Mouse (Mus musculus): Measurements from ENCODE around the gene Herc4. TPM values are rescaled to one million over a fixed set of nuclear protein-coding genes. Genes with fewer than 3 reads are reported as not detected.

Herc4 gene
- polyA plus RNA-seq, 1 experiment from 2014 or later = 34.7 TPM

DNA sequence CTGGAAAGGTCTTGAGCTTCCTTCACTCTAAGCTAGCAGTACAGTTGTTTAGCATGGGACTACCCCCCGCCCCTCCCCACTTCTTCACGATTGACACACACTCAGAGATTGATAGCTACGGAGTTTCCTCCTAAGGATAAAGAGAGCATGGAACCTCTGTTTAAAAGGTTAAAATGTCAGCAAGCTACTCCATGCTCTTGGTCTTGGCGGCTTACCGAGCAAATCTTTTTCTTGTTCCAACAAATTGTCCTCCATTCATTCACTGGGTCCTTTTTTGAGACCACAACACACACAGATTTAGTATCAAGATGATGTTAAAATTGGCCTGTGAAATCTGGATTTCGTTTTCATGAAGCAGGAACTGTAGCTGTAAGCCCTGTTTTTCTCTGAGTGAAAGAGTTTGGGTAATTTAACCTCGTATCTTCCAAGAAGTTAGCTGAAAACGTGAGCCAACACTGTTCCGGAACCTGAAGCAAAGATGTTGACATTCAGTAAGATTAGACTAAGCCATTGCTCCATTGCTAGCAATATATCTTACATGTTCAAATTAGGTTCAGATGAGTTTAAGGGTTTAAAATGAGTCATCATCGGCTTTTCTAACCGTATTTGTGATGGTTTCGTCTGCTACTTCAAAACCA is 693 bp upstream of the Herc4 start:
- Histone ChIP-seq H3K27me3 (ENCODE audit: control insufficient read depth, insufficient read depth, low read length) (no peaks in the 10 kb centered on the region), H3K27ac (replicated peaks; ENCODE audit: low read depth, low read length) (0 out of 2 replicates have a peak overlapping the region, but pooled peaks have one; percentile 45), H3K4me1 (ENCODE audit: control insufficient read depth, insufficient read depth, low read length) (peaks cover 22% of the 10 kb centered on the region), H3K4me2 (ENCODE audit: low read length) (peak overlapping the region; percentile 78), H3K36me3 (ENCODE audit: control insufficient read depth, insufficient read depth, low read length) (no peaks in the 10 kb centered on the region), H3K4me3 (replicated peaks; ENCODE audit: low read depth, low read length) (peak overlapping the region; percentile 90), H3K9ac (replicated peaks; ENCODE audit: low read length) (peak overlapping the region; percentile 82), H3K9me3 (ENCODE audit: control insufficient read depth, low read length) (no peaks in the 10 kb centered on the region)
- ATAC-seq (ENCODE audit: low FRiP score, low TSS enrichment) (no peak), DNase-seq (peak; percentile 27)
- 30% methylated on average over 12 of the region's 12 CpGs for WGBS

DNA sequence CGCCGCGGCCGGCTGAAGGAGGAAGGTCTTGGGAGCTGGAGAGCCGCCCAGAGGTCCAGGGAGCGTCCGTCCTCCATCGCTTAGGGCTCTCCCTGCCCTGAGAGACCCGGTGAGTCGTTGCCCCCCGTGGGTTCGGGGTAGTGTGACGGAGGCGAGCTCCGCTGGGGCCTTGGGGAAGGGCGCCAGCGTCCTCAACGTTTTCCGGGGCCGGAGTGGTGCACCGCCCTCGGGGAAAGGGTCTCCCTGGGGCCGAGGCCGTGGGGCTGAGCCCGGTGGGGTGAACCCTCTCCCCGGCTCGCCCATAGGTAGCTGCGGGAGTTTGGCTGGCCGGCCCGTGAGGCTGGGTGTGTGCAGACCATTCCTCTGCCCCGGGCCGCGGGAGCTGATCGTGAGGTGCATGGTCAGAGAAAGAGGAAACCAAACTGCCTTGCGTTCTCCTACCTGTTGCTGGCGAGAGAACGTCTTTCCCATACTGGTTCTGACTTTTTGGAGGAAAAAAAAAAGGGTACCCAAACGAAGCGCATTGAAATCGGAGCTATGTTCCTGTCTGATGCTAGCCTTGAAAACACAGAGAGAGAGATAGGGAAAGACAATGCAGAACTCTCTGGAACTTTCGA is 553 bp downstream of the Herc4 start:
- Histone ChIP-seq H3K27me3 (ENCODE audit: control insufficient read depth, insufficient read depth, low read length) (no peaks in the 10 kb centered on the region), H3K36me3 (ENCODE audit: control insufficient read depth, insufficient read depth, low read length) (no peaks in the 10 kb centered on the region), H3K27ac (replicated peaks; ENCODE audit: low read depth, low read length) (peak overlapping the region; percentile 94), H3K9ac (replicated peaks; ENCODE audit: low read length) (peak overlapping the region; percentile 82), H3K4me2 (ENCODE audit: low read length) (peak overlapping the region; percentile 78), H3K9me3 (ENCODE audit: control insufficient read depth, low read length) (no peaks in the 10 kb centered on the region), H3K4me3 (replicated peaks; ENCODE audit: low read depth, low read length) (peak overlapping the region; percentile 90), H3K4me1 (ENCODE audit: control insufficient read depth, insufficient read depth, low read length) (peaks cover 22% of the 10 kb centered on the region)
- WGBS = under 1% methylated on average over 41 of the region's 41 CpGs
- peak; percentile 82; the same call in 1 of the 2 replicates for ATAC-seq (ENCODE audit: low FRiP score, low TSS enrichment)
- DNase-seq = no peak

- Histone ChIP-seq H3K4me2 (ENCODE audit: low read length) (peak overlapping the region; percentile 78), H3K4me3 (replicated peaks; ENCODE audit: low read depth, low read length) (peak overlapping the region; percentile 90), H3K9ac (replicated peaks; ENCODE audit: low read length) (peak overlapping the region; percentile 82; the same call in 1 of the 2 replicates), H3K4me1 (ENCODE audit: control insufficient read depth, insufficient read depth, low read length) (peaks cover 22% of the 10 kb centered on the region), H3K9me3 (ENCODE audit: control insufficient read depth, low read length) (no peaks in the 10 kb centered on the region), H3K27ac (replicated peaks; ENCODE audit: low read depth, low read length) (no peak overlapping the region), H3K27me3 (ENCODE audit: control insufficient read depth, insufficient read depth, low read length) (no peaks in the 10 kb centered on the region), H3K36me3 (ENCODE audit: control insufficient read depth, insufficient read depth, low read length) (no peaks in the 10 kb centered on the region)
- WGBS = 15% methylated on average over 5 of the region's 5 CpGs
- ATAC-seq (ENCODE audit: low FRiP score, low TSS enrichment) = no peak
- DNase-seq = peak; percentile 42
Measured at GRCm38 (mm10) chr10:63244746-63245145, 1.1 kb downstream of the Herc4 start.

- DNase-seq (no peak), ATAC-seq (ENCODE audit: low FRiP score, low TSS enrichment) (no peak)
- WGBS = 93% methylated on average over 3 of the region's 3 CpGs
- Histone ChIP-seq H3K9ac (replicated peaks; ENCODE audit: low read length) (no peak overlapping the region), H3K36me3 (ENCODE audit: control insufficient read depth, insufficient read depth, low read length) (peaks cover 9% of the 10 kb centered on the region; the same call in 1 of the 2 replicates), H3K4me2 (ENCODE audit: low read length) (no peak overlapping the region), H3K4me1 (ENCODE audit: control insufficient read depth, insufficient read depth, low read length) (peaks cover 22% of the 10 kb centered on the region), H3K9me3 (ENCODE audit: control insufficient read depth, low read length) (no peaks in the 10 kb centered on the region), H3K27ac (replicated peaks; ENCODE audit: low read depth, low read length) (no peak overlapping the region), H3K27me3 (ENCODE audit: control insufficient read depth, insufficient read depth, low read length) (no peaks in the 10 kb centered on the region), H3K4me3 (replicated peaks; ENCODE audit: low read depth, low read length) (no peak overlapping the region)
Measured at GRCm38 (mm10) chr10:63245846-63246245, 2.2 kb downstream of the Herc4 start.

DNA sequence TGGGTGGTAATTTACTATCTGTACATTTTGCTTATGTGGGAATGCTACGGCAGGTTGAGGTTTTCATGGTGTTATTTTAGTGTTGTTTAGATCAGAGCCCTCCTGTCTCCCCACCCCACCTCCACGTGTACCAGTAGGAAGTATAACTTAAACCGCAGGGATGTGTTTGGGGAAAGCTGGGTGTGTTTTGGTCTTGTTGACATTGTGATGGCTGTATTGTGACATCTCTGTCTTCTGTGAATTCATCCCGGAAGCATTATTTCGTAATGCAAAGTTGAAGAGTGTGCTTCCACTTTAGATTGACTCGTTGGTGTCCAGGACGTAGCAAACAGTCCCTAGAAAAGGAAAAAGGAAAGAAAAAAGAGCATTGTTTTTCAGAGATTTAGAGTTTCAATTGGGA is 3.8 kb downstream of the Herc4 start:
- Histone ChIP-seq H3K4me1 (ENCODE audit: control insufficient read depth, insufficient read depth, low read length) (peaks cover 19% of the 10 kb centered on the region), H3K36me3 (ENCODE audit: control insufficient read depth, insufficient read depth, low read length) (peaks cover 11% of the 10 kb centered on the region; the same call in 1 of the 2 replicates), H3K4me3 (replicated peaks; ENCODE audit: low read depth, low read length) (no peak overlapping the region), H3K27ac (replicated peaks; ENCODE audit: low read depth, low read length) (no peak overlapping the region), H3K9me3 (ENCODE audit: control insufficient read depth, low read length) (no peaks in the 10 kb centered on the region), H3K9ac (replicated peaks; ENCODE audit: low read length) (no peak overlapping the region), H3K4me2 (ENCODE audit: low read length) (no peak overlapping the region), H3K27me3 (ENCODE audit: control insufficient read depth, insufficient read depth, low read length) (no peaks in the 10 kb centered on the region)
- no peak for DNase-seq
- no peak for ATAC-seq (ENCODE audit: low FRiP score, low TSS enrichment)
- 89% methylated on average over 7 of the region's 7 CpGs for WGBS

- H3K4me3 ChIP-seq (replicated peaks; ENCODE audit: low read depth, low read length) = no peak overlapping the region
- H3K4me1 ChIP-seq (ENCODE audit: control insufficient read depth, insufficient read depth, low read length) = peaks cover 12% of the 10 kb centered on the region; the same call in 1 of the 2 replicates
- ATAC-seq (ENCODE audit: low FRiP score, low TSS enrichment) (no peak), DNase-seq (no peak)
- no peak overlapping the region for H3K27ac ChIP-seq (replicated peaks; ENCODE audit: low read depth, low read length)
- no peak overlapping the region for H3K9ac ChIP-seq (replicated peaks; ENCODE audit: low read length)
- no peaks in the 10 kb centered on the region for H3K27me3 ChIP-seq (ENCODE audit: control insufficient read depth, insufficient read depth, low read length)
- H3K36me3 ChIP-seq (ENCODE audit: control insufficient read depth, insufficient read depth, low read length) = peaks cover 16% of the 10 kb centered on the region; the same call in 1 of the 2 replicates
- WGBS = 96% methylated on average over 6 of the region's 6 CpGs
- H3K9me3 ChIP-seq (ENCODE audit: control insufficient read depth, low read length) = no peaks in the 10 kb centered on the region
- H3K4me2 ChIP-seq (ENCODE audit: low read length) = no peak overlapping the region
Measured at GRCm38 (mm10) chr10:63248421-63248820, 4.8 kb downstream of the Herc4 start.

DNA sequence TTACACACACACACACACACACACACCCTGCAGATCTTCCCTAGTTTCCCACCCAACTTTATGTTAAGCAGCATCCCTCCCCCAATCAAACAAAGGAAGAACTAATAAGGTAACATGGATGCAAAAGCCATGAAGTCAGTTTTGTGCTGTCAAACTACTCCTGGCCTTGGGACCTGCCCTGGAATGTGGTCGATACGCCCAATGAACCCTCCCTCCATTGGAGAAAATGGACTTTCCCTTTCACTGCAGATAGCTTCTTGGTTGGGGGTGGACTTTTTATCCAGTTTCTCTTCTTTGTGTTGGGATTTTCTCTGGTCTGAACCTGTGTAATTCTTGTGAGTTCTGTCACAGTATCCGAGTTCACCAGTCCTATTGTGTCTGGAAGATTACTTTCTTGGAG is 15.1 kb downstream of the Herc4 start:
- WGBS = 36% methylated on average over 3 of the region's 3 CpGs
- no peak overlapping the region for H3K27ac ChIP-seq (replicated peaks; ENCODE audit: low read depth, low read length)
- H3K9me3 ChIP-seq (ENCODE audit: control insufficient read depth, low read length) = no peaks in the 10 kb centered on the region
- ATAC-seq (ENCODE audit: low FRiP score, low TSS enrichment) = no peak
- H3K4me2 ChIP-seq (ENCODE audit: low read length) = no peak overlapping the region
- H3K27me3 ChIP-seq (ENCODE audit: control insufficient read depth, insufficient read depth, low read length) = no peaks in the 10 kb centered on the region
- no peak for DNase-seq
- no peak overlapping the region for H3K4me3 ChIP-seq (replicated peaks; ENCODE audit: low read depth, low read length)
- no peaks in the 10 kb centered on the region for H3K4me1 ChIP-seq (ENCODE audit: control insufficient read depth, insufficient read depth, low read length)
- no peak overlapping the region for H3K9ac ChIP-seq (replicated peaks; ENCODE audit: low read length)
- no peaks in the 10 kb centered on the region for H3K36me3 ChIP-seq (ENCODE audit: control insufficient read depth, insufficient read depth, low read length)

DNA sequence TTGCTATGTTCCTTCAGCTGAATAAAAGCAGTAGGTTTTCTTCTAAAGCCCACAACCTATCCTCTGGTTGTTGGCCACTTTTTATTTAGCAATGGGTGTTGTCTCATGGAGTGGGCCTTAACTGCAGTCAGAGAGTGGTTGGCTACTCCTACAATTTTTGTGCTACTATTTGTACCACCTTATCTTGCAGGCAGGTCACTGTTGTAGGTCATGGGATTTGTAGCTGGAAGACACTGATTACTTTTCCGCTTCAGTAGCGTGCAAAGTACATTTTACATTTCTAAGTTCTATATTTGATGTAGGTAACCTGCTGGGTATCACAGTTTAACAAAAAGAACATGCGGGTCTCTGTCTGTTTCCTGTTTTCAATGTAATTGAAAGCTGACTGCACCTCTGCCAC is 15.7 kb downstream of the Herc4 start:
- Histone ChIP-seq H3K9ac (replicated peaks; ENCODE audit: low read length) (no peak overlapping the region), H3K4me2 (ENCODE audit: low read length) (no peak overlapping the region), H3K9me3 (ENCODE audit: control insufficient read depth, low read length) (no peaks in the 10 kb centered on the region), H3K27ac (replicated peaks; ENCODE audit: low read depth, low read length) (no peak overlapping the region), H3K27me3 (ENCODE audit: control insufficient read depth, insufficient read depth, low read length) (no peaks in the 10 kb centered on the region), H3K4me3 (replicated peaks; ENCODE audit: low read depth, low read length) (no peak overlapping the region), H3K4me1 (ENCODE audit: control insufficient read depth, insufficient read depth, low read length) (no peaks in the 10 kb centered on the region), H3K36me3 (ENCODE audit: control insufficient read depth, insufficient read depth, low read length) (no peaks in the 10 kb centered on the region)
- ATAC-seq (ENCODE audit: low FRiP score, low TSS enrichment) (no peak), DNase-seq (no peak)
- WGBS = 88% methylated on average over 3 of the region's 3 CpGs

GRCm38 (mm10) chr10:63267941-63268340 is 24.3 kb downstream of the Herc4 start:
- Histone ChIP-seq H3K9ac (replicated peaks; ENCODE audit: low read length) (no peak overlapping the region), H3K4me1 (ENCODE audit: control insufficient read depth, insufficient read depth, low read length) (no peaks in the 10 kb centered on the region), H3K36me3 (ENCODE audit: control insufficient read depth, insufficient read depth, low read length) (peaks cover 12% of the 10 kb centered on the region), H3K9me3 (ENCODE audit: control insufficient read depth, low read length) (no peaks in the 10 kb centered on the region), H3K4me2 (ENCODE audit: low read length) (no peak overlapping the region), H3K4me3 (replicated peaks; ENCODE audit: low read depth, low read length) (no peak overlapping the region), H3K27ac (replicated peaks; ENCODE audit: low read depth, low read length) (no peak overlapping the region), H3K27me3 (ENCODE audit: control insufficient read depth, insufficient read depth, low read length) (no peaks in the 10 kb centered on the region)
- no peak for ATAC-seq (ENCODE audit: low FRiP score, low TSS enrichment)
- DNase-seq = no peak
- WGBS = 95% methylated on average over 2 of the region's 2 CpGs

Measured in midbrain, embryonic 14.5 days (tissue).